Mouse (Mus musculus): Measurements from ENCODE around the gene Peli2. TPM values are rescaled to one million over a fixed set of nuclear protein-coding genes. Genes with fewer than 3 reads are reported as not detected.
A peak's percentile ranks its signal among the peaks of the same experiment; 100 is the strongest.

The Peli2 gene
- polyA plus RNA-seq, 1 experiment from 2014 or later: 5.9 TPM

- Histone ChIP-seq H3K4me3 (ENCODE audit: low read depth, low read length) (no peak overlapping the region), H3K9me3 (ENCODE audit: control insufficient read depth, low read length) (0 out of 2 replicates have a peak, but pooled peaks cover 3% of the 10 kb centered on the region), H3K4me2 (replicated peaks; ENCODE audit: low read depth) (no peak overlapping the region), H3K36me3 (ENCODE audit: control insufficient read depth, insufficient read depth, low read length) (no peaks in the 10 kb centered on the region), H3K9ac (ENCODE audit: low read length) (no peak overlapping the region), H3K27ac (replicated peaks) (no peak overlapping the region), H3K4me1 (replicated peaks; ENCODE audit: control insufficient read depth, insufficient read depth) (no peaks in the 10 kb centered on the region; the same call in 1 of the 2 replicates), H3K27me3 (ENCODE audit: control insufficient read depth, insufficient read depth, low read length) (no peaks in the 10 kb centered on the region)
- 80% methylated on average over 6 of the region's 6 CpGs for WGBS
- ATAC-seq (ENCODE audit: low FRiP score, low TSS enrichment) (no peak), DNase-seq (ENCODE audit: low spot score) (no peak)
- TF ChIP-seq CTCF (IDR thresholded peaks at IDR 0.05; ENCODE audit: low read depth): no peak
- TF ChIP-seq EP300 (optimal IDR thresholded peaks at IDR 0.05): no peak
Measured at GRCm38 (mm10) chr14:48186302-48186701, 65.7 kb downstream of the Peli2 start.

DNA sequence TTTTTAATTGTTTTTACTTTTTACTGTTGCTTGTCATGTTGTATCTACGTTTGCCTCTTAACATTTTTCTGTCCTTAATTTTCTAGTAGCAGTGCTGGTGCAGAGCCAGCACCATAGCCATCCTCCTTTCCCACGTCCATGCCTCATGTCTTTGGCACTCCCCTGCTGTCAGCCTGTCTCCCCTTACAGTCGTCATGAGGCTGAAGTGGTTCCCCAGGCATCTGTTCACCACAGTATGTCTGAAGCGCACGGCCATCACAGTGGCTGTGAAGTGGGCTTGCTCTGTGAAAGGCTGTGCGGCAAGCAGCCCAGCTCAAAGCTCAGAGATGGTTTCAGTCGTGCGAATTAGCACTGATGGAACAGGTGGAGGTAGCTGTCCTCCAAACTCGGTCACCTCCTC is 66.5 kb downstream of the Peli2 start:
- H3K27me3 ChIP-seq (ENCODE audit: control insufficient read depth, insufficient read depth, low read length): no peaks in the 10 kb centered on the region
- H3K27ac ChIP-seq (replicated peaks): no peak overlapping the region
- ATAC-seq (ENCODE audit: low FRiP score, low TSS enrichment): no peak
- no peak for DNase-seq (ENCODE audit: low spot score)
- no peak overlapping the region for H3K4me2 ChIP-seq (replicated peaks; ENCODE audit: low read depth)
- 88% methylated on average over 9 of the region's 9 CpGs for WGBS
- no peaks in the 10 kb centered on the region for H3K36me3 ChIP-seq (ENCODE audit: control insufficient read depth, insufficient read depth, low read length)
- H3K9ac ChIP-seq (ENCODE audit: low read length): no peak overlapping the region
- TF ChIP-seq CTCF (IDR thresholded peaks at IDR 0.05; ENCODE audit: low read depth) (no peak), EP300 (optimal IDR thresholded peaks at IDR 0.05) (no peak)
- no peak overlapping the region for H3K4me3 ChIP-seq (ENCODE audit: low read depth, low read length)
- H3K9me3 ChIP-seq (ENCODE audit: control insufficient read depth, low read length): no peaks in the 10 kb centered on the region
- no peaks in the 10 kb centered on the region; the same call in 1 of the 2 replicates for H3K4me1 ChIP-seq (replicated peaks; ENCODE audit: control insufficient read depth, insufficient read depth)

GRCm38 (mm10) chr14:48189330-48189729 is 68.7 kb downstream of the Peli2 start:
- WGBS: 46% methylated on average over 8 of the region's 8 CpGs
- DNase-seq (ENCODE audit: low spot score): no peak
- ATAC-seq (ENCODE audit: low FRiP score, low TSS enrichment): peak; percentile 63; the same call in 1 of the 2 replicates
- Histone ChIP-seq H3K36me3 (ENCODE audit: control insufficient read depth, insufficient read depth, low read length) (no peaks in the 10 kb centered on the region), H3K27ac (replicated peaks) (no peak overlapping the region), H3K4me2 (replicated peaks; ENCODE audit: low read depth) (no peak overlapping the region), H3K9ac (ENCODE audit: low read length) (no peak overlapping the region), H3K4me1 (replicated peaks; ENCODE audit: control insufficient read depth, insufficient read depth) (no peaks in the 10 kb centered on the region; the same call in 1 of the 2 replicates), H3K4me3 (ENCODE audit: low read depth, low read length) (no peak overlapping the region), H3K27me3 (ENCODE audit: control insufficient read depth, insufficient read depth, low read length) (no peaks in the 10 kb centered on the region), H3K9me3 (ENCODE audit: control insufficient read depth, low read length) (no peaks in the 10 kb centered on the region)
- TF ChIP-seq CTCF (IDR thresholded peaks at IDR 0.05; ENCODE audit: low read depth) (no peak), EP300 (optimal IDR thresholded peaks at IDR 0.05) (no peak)

GRCm38 (mm10) chr14:48190946-48191345 is 70.3 kb downstream of the Peli2 start:
- no peaks in the 10 kb centered on the region for H3K9me3 ChIP-seq (ENCODE audit: control insufficient read depth, low read length)
- no peaks in the 10 kb centered on the region for H3K36me3 ChIP-seq (ENCODE audit: control insufficient read depth, insufficient read depth, low read length)
- H3K4me3 ChIP-seq (ENCODE audit: low read depth, low read length): no peak overlapping the region
- H3K27ac ChIP-seq (replicated peaks): no peak overlapping the region
- ATAC-seq (ENCODE audit: low FRiP score, low TSS enrichment) (no peak), DNase-seq (ENCODE audit: low spot score) (no peak)
- H3K4me1 ChIP-seq (replicated peaks; ENCODE audit: control insufficient read depth, insufficient read depth): no peaks in the 10 kb centered on the region; the same call in 1 of the 2 replicates
- H3K27me3 ChIP-seq (ENCODE audit: control insufficient read depth, insufficient read depth, low read length): no peaks in the 10 kb centered on the region
- no peak for TF ChIP-seq CTCF (IDR thresholded peaks at IDR 0.05; ENCODE audit: low read depth)
- TF ChIP-seq EP300 (optimal IDR thresholded peaks at IDR 0.05): no peak
- H3K9ac ChIP-seq (ENCODE audit: low read length): no peak overlapping the region
- H3K4me2 ChIP-seq (replicated peaks; ENCODE audit: low read depth): no peak overlapping the region
- 88% methylated on average over 5 of the region's 5 CpGs for WGBS

DNA sequence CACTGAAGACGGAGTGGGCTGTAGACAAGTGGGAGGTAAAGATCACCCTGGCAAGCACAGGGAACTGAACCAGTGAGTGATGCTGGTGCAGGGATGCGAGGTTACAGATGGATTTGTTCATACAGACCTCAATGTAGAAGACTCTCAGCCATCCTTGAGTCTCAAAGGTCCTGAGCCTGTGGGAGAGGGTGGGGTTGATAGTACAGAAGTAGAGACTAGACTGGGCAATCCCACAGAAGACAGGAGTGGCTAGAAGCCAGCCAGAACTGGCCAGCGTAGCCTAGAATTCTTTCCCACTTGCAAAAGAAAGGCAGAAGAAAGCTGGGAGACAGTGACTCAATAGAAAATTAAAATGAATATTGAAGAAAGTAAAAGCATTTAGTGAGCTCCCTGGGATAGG is 71.3 kb downstream of the Peli2 start:
- H3K4me2 ChIP-seq (replicated peaks; ENCODE audit: low read depth): no peak overlapping the region
- no peaks in the 10 kb centered on the region for H3K9me3 ChIP-seq (ENCODE audit: control insufficient read depth, low read length)
- DNase-seq (ENCODE audit: low spot score) (no peak), ATAC-seq (ENCODE audit: low FRiP score, low TSS enrichment) (no peak)
- WGBS: 88% methylated on average over 3 of the region's 3 CpGs
- no peak overlapping the region for H3K27ac ChIP-seq (replicated peaks)
- H3K4me3 ChIP-seq (ENCODE audit: low read depth, low read length): no peak overlapping the region
- H3K36me3 ChIP-seq (ENCODE audit: control insufficient read depth, insufficient read depth, low read length): no peaks in the 10 kb centered on the region
- TF ChIP-seq EP300 (optimal IDR thresholded peaks at IDR 0.05): no peak
- no peak for TF ChIP-seq CTCF (IDR thresholded peaks at IDR 0.05; ENCODE audit: low read depth)
- H3K27me3 ChIP-seq (ENCODE audit: control insufficient read depth, insufficient read depth, low read length): no peaks in the 10 kb centered on the region
- H3K9ac ChIP-seq (ENCODE audit: low read length): no peak overlapping the region
- no peaks in the 10 kb centered on the region; the same call in 1 of the 2 replicates for H3K4me1 ChIP-seq (replicated peaks; ENCODE audit: control insufficient read depth, insufficient read depth)

GRCm38 (mm10) chr14:48196804-48197203 is 76.2 kb downstream of the Peli2 start:
- H3K9ac ChIP-seq (ENCODE audit: low read length): no peak overlapping the region
- H3K4me3 ChIP-seq (ENCODE audit: low read depth, low read length): no peak overlapping the region
- no peaks in the 10 kb centered on the region for H3K9me3 ChIP-seq (ENCODE audit: control insufficient read depth, low read length)
- DNase-seq (ENCODE audit: low spot score) (no peak), ATAC-seq (ENCODE audit: low FRiP score, low TSS enrichment) (no peak)
- peaks cover 3% of the 10 kb centered on the region; the same call in 1 of the 2 replicates for H3K4me1 ChIP-seq (replicated peaks; ENCODE audit: control insufficient read depth, insufficient read depth)
- H3K27me3 ChIP-seq (ENCODE audit: control insufficient read depth, insufficient read depth, low read length): no peaks in the 10 kb centered on the region
- H3K4me2 ChIP-seq (replicated peaks; ENCODE audit: low read depth): no peak overlapping the region
- 30% methylated on average over 5 of the region's 5 CpGs for WGBS
- H3K27ac ChIP-seq (replicated peaks): no peak overlapping the region
- H3K36me3 ChIP-seq (ENCODE audit: control insufficient read depth, insufficient read depth, low read length): no peaks in the 10 kb centered on the region
- TF ChIP-seq EP300 (optimal IDR thresholded peaks at IDR 0.05) (no peak), CTCF (IDR thresholded peaks at IDR 0.05; ENCODE audit: low read depth) (no peak)

Measured in stomach, postnatal 0 days (tissue).